Mouse (Mus musculus) ovary, adult 10 weeks (tissue): ENCODE results near the gene Ccdc186. TPM values are rescaled to one million over a fixed set of nuclear protein-coding genes. Genes with fewer than 3 reads are reported as not detected.

Experiments
- polyA plus RNA-seq: library from polyadenylated mRNA; stranded (reverse); fragments of 350-450 nt; fragmentation: Illumina TruSeq; extraction: RNeasy Lipid Tissue Mini Kit (QIAGEN cat#74804); gene quantifications from one replicate; pipeline ENCODE4 v1.2.3, GENCODE M21; 2014

The Ccdc186 gene
- polyA plus RNA-seq = 88.0 TPM

DNA sequence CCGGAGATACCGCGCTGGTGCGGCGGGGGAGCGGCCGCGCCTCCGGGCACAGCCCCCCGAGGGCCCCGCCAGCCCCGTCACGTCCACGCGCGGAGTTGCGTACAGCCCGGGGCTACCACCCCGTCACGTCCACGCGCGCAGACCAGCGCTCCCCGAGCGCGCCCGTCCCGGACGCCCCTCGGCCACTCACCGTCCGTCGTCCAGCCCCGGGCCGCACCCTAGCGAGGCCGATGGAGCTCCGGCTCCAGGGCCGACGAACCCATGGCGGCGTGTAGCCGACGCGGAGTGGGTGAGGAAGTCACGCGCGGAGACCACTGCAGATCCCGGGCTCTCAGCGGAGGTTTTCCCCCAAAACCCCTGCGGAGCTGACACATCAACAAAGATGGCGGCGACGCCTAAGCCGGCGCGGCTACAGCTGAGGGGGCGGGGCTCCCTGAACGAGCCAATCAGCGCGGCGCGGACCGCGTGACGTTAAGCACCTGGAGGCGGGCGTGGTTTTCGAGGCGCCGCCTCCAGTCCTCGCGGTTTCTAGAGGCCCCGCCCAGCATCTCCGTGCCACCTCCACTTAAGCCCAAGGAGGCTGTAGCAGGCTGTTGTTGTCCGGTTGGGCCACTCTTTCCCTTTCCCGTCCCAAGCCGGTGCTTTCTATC, at the start of gene Ccdc186:
TSS of gene Ccdc186 (minus strand) at position 393 of the 650 bp plus-strand sequence.

DNA sequence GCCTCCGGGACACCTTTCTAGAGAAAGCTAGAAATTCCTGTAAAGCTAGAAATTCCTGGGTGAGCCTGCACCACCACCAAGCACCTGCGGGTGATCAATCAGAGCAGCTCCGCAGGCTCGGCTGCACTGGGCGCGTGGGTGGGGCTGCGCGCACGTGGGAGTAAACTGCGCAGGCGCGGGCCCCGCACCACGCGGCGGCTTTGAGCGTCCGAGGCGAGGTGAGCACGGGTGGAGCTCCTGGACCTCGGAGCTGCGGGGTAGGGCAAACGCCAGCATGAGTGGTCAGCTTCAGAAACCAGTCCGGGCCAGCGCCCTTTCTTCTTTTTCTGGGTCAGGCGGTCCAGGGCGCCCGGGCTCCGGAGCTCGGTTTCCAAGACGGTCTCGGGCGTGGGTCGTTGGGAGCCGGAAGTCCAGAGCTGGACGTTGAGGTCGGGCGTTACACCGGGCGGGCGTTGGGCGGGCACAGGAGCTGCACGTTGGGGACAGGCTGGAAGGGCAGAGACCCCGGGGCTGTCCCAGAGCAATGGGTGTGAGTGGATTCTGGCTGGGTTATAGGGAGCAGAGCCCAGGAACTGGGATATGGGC, 4.1 kb upstream of the Ccdc186 start, which contains the start of gene Tdrd1:
TSS of gene Tdrd1 (plus strand) at position 163 of the 585 bp plus-strand sequence.

Other genes with a start within 250 kb of the Ccdc186 start
- 0.60 TPM for gene Adrb1, start 100.0 kb downstream of the Ccdc186 start, polyA plus RNA-seq
- 9.0 TPM for gene Tdrd1, start 4.0 kb upstream of the Ccdc186 start, polyA plus RNA-seq
- gene Vwa2, start 52.1 kb upstream of the Ccdc186 start, polyA plus RNA-seq = 0.26 TPM
- 25.6 TPM for gene Afap1l2, start 186.0 kb upstream of the Ccdc186 start, polyA plus RNA-seq